Mouse (Mus musculus) embryonic facial prominence, embryonic 12.5 days (tissue): ENCODE data around the gene Ppp2ca. TPM values are rescaled to one million over a fixed set of nuclear protein-coding genes. Genes with fewer than 3 reads are reported as not detected.
"Not testable (repeated sequence)": the region's sequence is repeated elsewhere in the genome, so short reads cannot be mapped to it uniquely, and the experiment has no call there.

Experiments used
- ATAC-seq: fragments of 200-750 bp; cut with Nextera tagmentation; 2 replicates; pipeline ENCODE4 v1.8.0; 2017; ENCODE audit not compliant: insufficient number of reproducible peaks, insufficient read depth, low FRiP score, low TSS enrichment
- H3K27ac ChIP-seq: fragments of 300-500 bp; sonication (generic); 2 replicates; pipeline ENCODE4 v1.5.1; 2016; ENCODE audit warnings: mild to moderate bottlenecking
- H3K27me3 ChIP-seq: fragments of 300-500 bp; sonication (generic); 2 replicates; pipeline ENCODE4 v1.6.1; 2016; ENCODE audit warnings: mild to moderate bottlenecking, moderate library complexity
- H3K36me3 ChIP-seq: fragments of 300-500 bp; sonication (generic); 2 replicates; pipeline ENCODE4 v1.6.1; 2016; ENCODE audit warnings: mild to moderate bottlenecking
- H3K4me1 ChIP-seq: fragments of 300-500 bp; sonication (generic); 2 replicates; pipeline ENCODE4 v1.6.1; 2016
- H3K4me2 ChIP-seq: fragments of 300-500 bp; sonication (generic); replicated peaks from 2 replicates; pipeline ENCODE4 v1.6.1; 2016; ENCODE audit warnings: mild to moderate bottlenecking, moderate library complexity
- H3K4me3 ChIP-seq: fragments of 300-500 bp; sonication (generic); 2 replicates; pipeline ENCODE4 v1.5.1; 2016; ENCODE audit warnings: mild to moderate bottlenecking
- H3K9ac ChIP-seq: fragments of 300-500 bp; sonication (generic); 2 replicates; pipeline ENCODE4 v1.6.1; 2016; ENCODE audit warnings: mild to moderate bottlenecking, moderate library complexity
- H3K9me3 ChIP-seq: fragments of 300-500 bp; sonication (generic); 2 replicates; pipeline ENCODE4 v1.6.1; 2016; ENCODE audit warnings: mild to moderate bottlenecking, moderate library complexity
- WGBS: fragments of 180-500 bp; shearing (Covaris S2); methylation state at CpG from one replicate; pipeline ENCODE4 v1.1.7; 2016; 5-methylcytosine and 5-hydroxymethylcytosine counted together
- polyA plus RNA-seq: library from polyadenylated mRNA; unstranded; fragments of >200 nt; fragmentation: Nextera tagmentation; extraction: Ambion mirVana; gene quantifications from 2 replicates; pipeline ENCODE4 v1.2.1, GENCODE M21; 2016

Ppp2ca gene
- polyA plus RNA-seq, 1 experiment from 2014 or later, result 108 TPM

- H3K4me3 ChIP-seq, H3K4me2 ChIP-seq, ATAC-seq, H3K27ac ChIP-seq, H3K27me3 ChIP-seq, H3K4me1 ChIP-seq, H3K9me3 ChIP-seq, H3K9ac ChIP-seq: not testable (repeated sequence)
- H3K36me3 ChIP-seq, result peaks cover 87% of the 10 kb centered on the region
Measured at GRCm38 (mm10) chr11:52120415-52120814, 21.9 kb downstream of the Ppp2ca start.

DNA sequence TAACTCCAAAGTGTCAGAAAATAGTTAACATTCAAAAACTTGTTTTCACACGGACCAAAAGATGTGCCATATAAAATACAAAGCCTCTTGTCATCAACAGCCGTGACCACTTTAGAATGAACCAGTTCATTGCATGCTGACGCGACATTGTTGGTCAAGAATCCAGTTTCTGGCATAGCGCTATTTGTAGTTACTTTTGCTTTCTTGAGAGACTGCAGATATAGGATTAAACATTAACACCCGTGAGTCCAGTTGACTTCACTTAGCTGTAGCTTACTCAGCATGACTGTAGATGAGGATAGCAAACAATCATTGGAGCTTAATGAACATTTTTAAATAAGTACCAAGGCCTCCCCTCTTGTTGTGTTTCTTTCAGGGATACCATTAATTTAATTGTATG lies 23.6 kb downstream of the Ppp2ca start:
- H3K9ac ChIP-seq, result no peak overlapping the region
- WGBS, result 95% methylated on average over 6 of the region's 6 CpGs
- no peaks in the 10 kb centered on the region for H3K27me3 ChIP-seq
- no peak overlapping the region for H3K4me2 ChIP-seq
- no peak overlapping the region for H3K27ac ChIP-seq
- H3K4me3 ChIP-seq, result no peak overlapping the region
- ATAC-seq, result no peak
- H3K4me1 ChIP-seq, result no peaks in the 10 kb centered on the region
- peaks cover 78% of the 10 kb centered on the region for H3K36me3 ChIP-seq
- H3K9me3 ChIP-seq, result no peaks in the 10 kb centered on the region

- H3K36me3 ChIP-seq, result peaks cover 55% of the 10 kb centered on the region
- ATAC-seq, result no peak
Measured at GRCm38 (mm10) chr11:52124468-52124867, 26.0 kb downstream of the Ppp2ca start.

DNA sequence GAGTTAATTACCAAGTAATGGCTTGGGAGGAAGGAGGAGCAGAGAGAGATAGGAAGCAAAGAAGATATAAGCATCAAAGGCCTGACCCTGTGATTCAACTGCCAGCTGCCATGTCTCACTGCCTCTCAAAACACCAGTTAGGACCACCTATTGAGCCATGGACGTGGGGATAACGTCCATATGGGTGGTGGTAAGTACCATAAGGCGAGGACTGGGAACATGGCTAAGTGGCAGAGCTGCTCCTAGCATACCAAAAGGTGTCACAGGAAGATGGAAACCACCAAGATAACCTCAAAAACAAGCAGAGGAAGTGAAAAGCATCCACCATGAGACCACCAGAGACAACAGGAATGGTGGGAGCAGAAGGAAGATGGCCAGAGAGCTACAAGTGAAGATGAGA lies 28.7 kb downstream of the Ppp2ca start:
- no peak overlapping the region for H3K9ac ChIP-seq
- peaks cover 31% of the 10 kb centered on the region for H3K36me3 ChIP-seq
- H3K9me3 ChIP-seq, result no peaks in the 10 kb centered on the region
- ATAC-seq, result no peak
- 69% methylated on average over 3 of the region's 3 CpGs for WGBS
- no peak overlapping the region for H3K4me2 ChIP-seq
- no peaks in the 10 kb centered on the region for H3K4me1 ChIP-seq
- H3K27me3 ChIP-seq, result no peaks in the 10 kb centered on the region
- no peak overlapping the region for H3K27ac ChIP-seq
- H3K4me3 ChIP-seq, result no peak overlapping the region

More at GRCm38 (mm10) chr11:52124468-52124867, 26.0 kb downstream of the Ppp2ca start:
- Histone ChIP-seq H3K4me2 (no peak overlapping the region), H3K4me3 (no peak overlapping the region), H3K27me3 (no peaks in the 10 kb centered on the region), H3K9me3 (no peaks in the 10 kb centered on the region), H3K9ac (no peak overlapping the region), H3K4me1 (no peaks in the 10 kb centered on the region), H3K27ac (no peak overlapping the region)
- WGBS, result 91% methylated on average over 4 of the region's 4 CpGs

GRCm38 (mm10) chr11:52127760-52128159 lies 29.3 kb downstream of the Ppp2ca start:
- no peaks in the 10 kb centered on the region for H3K4me1 ChIP-seq
- H3K36me3 ChIP-seq, result peaks cover 26% of the 10 kb centered on the region
- no peaks in the 10 kb centered on the region for H3K27me3 ChIP-seq
- ATAC-seq, result no peak
- no peak overlapping the region for H3K27ac ChIP-seq
- no peaks in the 10 kb centered on the region for H3K9me3 ChIP-seq
- WGBS, result 78% methylated on average over 5 of the region's 5 CpGs
- H3K4me3 ChIP-seq, result no peak overlapping the region
- no peak overlapping the region for H3K4me2 ChIP-seq
- no peak overlapping the region for H3K9ac ChIP-seq

GRCm38 (mm10) chr11:52128316-52129061 lies 30.0 kb downstream of the Ppp2ca start:
- Histone ChIP-seq H3K9me3 (no peaks in the 10 kb centered on the region), H3K4me3 (no peak overlapping the region), H3K4me2 (no peak overlapping the region), H3K27me3 (no peaks in the 10 kb centered on the region), H3K9ac (no peak overlapping the region), H3K4me1 (no peaks in the 10 kb centered on the region), H3K27ac (peak overlapping the region; percentile 54; the same call in 1 of the 2 replicates), H3K36me3 (peaks cover 24% of the 10 kb centered on the region)
- 68% methylated on average over 5 of the region's 5 CpGs for WGBS
- no peak for ATAC-seq

- peak overlapping the region; percentile 54; the same call in 1 of the 2 replicates for H3K27ac ChIP-seq
- H3K27me3 ChIP-seq, result no peaks in the 10 kb centered on the region
- no peaks in the 10 kb centered on the region for H3K4me1 ChIP-seq
- no peaks in the 10 kb centered on the region for H3K9me3 ChIP-seq
- no peak overlapping the region for H3K4me3 ChIP-seq
- peaks cover 19% of the 10 kb centered on the region for H3K36me3 ChIP-seq
- H3K4me2 ChIP-seq, result no peak overlapping the region
- WGBS, result 27% methylated on average over 3 of the region's 3 CpGs
- no peak for ATAC-seq
- H3K9ac ChIP-seq, result no peak overlapping the region
Measured at GRCm38 (mm10) chr11:52129171-52129570, 30.7 kb downstream of the Ppp2ca start.

- Histone ChIP-seq H3K9me3 (no peaks in the 10 kb centered on the region), H3K27ac (no peak overlapping the region; the same call in 1 of the 2 replicates), H3K4me3 (no peak overlapping the region), H3K27me3 (no peaks in the 10 kb centered on the region), H3K4me1 (no peaks in the 10 kb centered on the region), H3K36me3 (peaks cover 12% of the 10 kb centered on the region; the same call in 1 of the 2 replicates), H3K9ac (no peak overlapping the region), H3K4me2 (no peak overlapping the region)
- 80% methylated on average over 10 of the region's 10 CpGs for WGBS
- ATAC-seq, result no peak
Measured at GRCm38 (mm10) chr11:52129621-52130450, 31.4 kb downstream of the Ppp2ca start.

DNA sequence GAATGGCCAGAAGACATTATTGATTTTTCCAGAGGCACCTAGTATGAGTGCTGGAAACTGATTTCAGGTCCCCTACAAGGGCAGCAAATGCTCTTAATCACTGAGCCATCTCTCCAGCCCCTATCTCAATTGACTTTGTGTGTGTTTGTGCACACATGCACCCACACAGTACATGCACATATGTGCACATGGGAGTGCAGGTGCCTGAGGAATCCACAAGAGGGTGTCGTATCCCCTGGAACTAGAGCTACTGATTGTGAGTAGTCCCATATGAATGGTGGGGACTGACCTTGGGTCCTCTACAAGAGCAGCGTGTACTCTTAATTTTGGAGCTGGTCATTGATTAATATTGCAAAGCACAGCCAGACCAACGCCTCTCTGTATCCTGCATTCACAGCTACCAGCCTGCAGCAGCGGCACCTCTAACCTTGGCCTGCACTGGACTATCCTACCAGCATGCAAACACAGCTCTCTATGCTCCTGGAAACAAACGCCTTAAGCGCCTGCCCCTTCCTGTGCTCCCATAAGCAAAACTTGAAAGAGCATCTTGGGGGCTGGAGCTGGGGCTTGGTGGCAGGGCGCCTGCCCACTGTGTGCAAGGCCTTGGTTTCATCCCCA lies 32.1 kb downstream of the Ppp2ca start:
- no peak for ATAC-seq
- Histone ChIP-seq H3K36me3 (peaks cover 5% of the 10 kb centered on the region; the same call in 1 of the 2 replicates), H3K4me3 (no peak overlapping the region), H3K27ac (no peak overlapping the region), H3K4me1 (no peaks in the 10 kb centered on the region), H3K27me3 (no peaks in the 10 kb centered on the region), H3K4me2 (no peak overlapping the region), H3K9me3 (peaks cover 4% of the 10 kb centered on the region; the same call in 1 of the 2 replicates), H3K9ac (no peak overlapping the region)
- 83% methylated on average over 7 of the region's 7 CpGs for WGBS

DNA sequence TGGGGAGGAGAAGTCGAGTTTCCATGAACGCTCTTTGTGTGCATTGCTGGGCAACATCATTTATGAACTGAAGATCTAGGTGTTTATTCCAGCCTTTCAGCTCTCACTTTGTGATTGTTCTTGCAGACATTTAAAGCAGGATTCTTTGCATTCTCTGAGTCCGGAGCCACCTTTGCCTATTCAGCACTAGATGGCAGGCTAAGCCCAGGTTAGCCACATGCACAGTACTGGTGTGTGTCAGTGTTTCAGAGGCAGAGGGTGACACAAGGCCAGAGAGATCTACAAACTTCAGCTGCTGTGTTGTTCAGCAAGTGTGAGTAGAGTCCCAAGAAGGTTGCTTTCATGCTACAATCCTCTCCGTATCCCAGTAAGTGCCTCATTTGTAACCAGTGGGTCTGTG lies 45.2 kb downstream of the Ppp2ca start:
- H3K4me3 ChIP-seq, ATAC-seq, H3K27ac ChIP-seq, H3K9me3 ChIP-seq, H3K9ac ChIP-seq, H3K4me2 ChIP-seq, H3K4me1 ChIP-seq, H3K36me3 ChIP-seq, H3K27me3 ChIP-seq: not testable (repeated sequence)
- WGBS, result 44% methylated on average over 4 of the region's 4 CpGs

DNA sequence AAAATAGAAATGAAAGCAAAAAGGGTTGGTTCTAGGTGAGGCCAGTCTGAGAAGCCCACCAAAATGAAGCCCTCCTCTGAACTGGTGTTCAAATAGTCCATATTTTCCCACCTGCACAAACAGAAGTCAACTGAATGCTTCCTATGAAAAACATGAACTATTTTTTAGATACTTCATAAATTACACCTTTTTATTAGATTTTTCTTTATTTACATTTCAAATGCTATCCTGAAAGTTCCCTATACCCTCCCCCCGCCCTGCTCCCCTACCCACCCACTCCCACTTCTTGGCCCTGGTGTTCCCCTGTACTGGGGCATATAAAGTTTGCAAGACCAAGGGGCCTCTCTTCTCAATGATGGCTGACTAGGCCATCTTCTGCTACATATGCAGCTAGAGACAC lies 46.9 kb downstream of the Ppp2ca start, which contains the start of gene Olfr1373:
Gene Olfr1373 (minus strand): TSS at position 101 of the 400 bp plus-strand sequence.
- H3K36me3 ChIP-seq, H3K27me3 ChIP-seq, H3K9me3 ChIP-seq, ATAC-seq, H3K9ac ChIP-seq, H3K27ac ChIP-seq, H3K4me2 ChIP-seq, H3K4me1 ChIP-seq, H3K4me3 ChIP-seq: not testable (repeated sequence)
- WGBS, result 70% methylated on average over 1 of the region's 1 CpGs
